In the genomic region with DNA sequence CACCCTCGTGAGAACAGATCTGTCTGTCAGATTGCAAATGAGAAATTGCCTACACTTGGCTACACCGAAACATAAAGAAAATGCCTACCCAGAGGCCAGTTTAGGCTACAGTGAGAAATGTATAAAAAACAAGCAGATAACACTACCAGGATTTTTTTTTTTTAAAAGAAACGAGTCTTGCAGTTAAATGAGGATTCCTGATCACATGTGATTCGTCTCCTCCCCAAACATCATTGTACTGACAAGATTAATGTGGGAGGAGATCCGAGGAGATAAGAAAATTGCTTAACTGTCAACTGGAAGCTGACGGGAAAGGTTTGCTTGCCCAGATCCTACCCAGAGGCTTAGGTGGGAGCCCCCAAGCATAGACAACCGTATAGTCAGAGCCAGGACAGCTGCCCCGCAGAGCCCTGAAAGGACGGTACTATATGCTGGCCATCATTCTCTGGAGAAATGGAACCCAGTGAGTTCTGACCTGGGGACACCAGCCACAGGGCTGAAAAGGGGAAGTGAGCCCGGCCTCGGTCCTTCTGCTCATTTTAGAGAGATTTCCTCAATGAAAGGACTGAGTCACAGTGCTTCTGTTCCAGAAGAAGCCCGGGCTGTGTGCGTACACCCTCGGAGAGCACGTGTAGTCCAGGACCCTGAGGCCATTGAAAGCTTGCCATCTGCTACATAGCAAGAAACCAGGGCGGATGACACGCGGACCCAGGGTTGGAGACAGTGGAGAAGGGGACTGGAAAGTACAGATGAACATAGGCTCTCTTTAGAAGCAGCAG, we compare ENCODE assay signal across 12 mouse cellular contexts.
DNase-seq lines count a peak whose midpoint lies in the region; ATAC-seq and TF ChIP-seq lines count a peak whose summit lies in the region.
"Had no signal": no experiment of that assay in that cellular context is flagged by ENCODE, and none has a peak within 500 bp of the region (broad histone marks: within the 10 kb centered on the region; RNA-seq: fewer than 3 reads in every experiment).

No protein-coding gene starts in this region.

- intact Hi-C loops in heart, postnatal 14 days (cut with DNase I): no loop called here

- no peaks in the 10 kb centered on the region for H3K9me3 ChIP-seq in kidney, embryonic 15.5 days (replicated peaks)
- 0 out of 2 replicates have a peak, but pooled peaks cover 2% of the 10 kb centered on the region for H3K9me3 ChIP-seq in G1E (replicated peaks)
- H3K9me3 ChIP-seq in forebrain, embryonic 16.5 days (ENCODE audit: control insufficient read depth, low read length): no peaks in the 10 kb centered on the region
- H3K9me3 ChIP-seq: liver, embryonic 15.5 days had no signal

- no peak for TF ChIP-seq CTCF in G1E (IDR thresholded peaks at IDR 0.05; ENCODE audit: low read depth, low read length)

- H3K4me1 ChIP-seq in kidney, embryonic 15.5 days: peaks cover 45% of the 10 kb centered on the region
- H3K4me1 ChIP-seq in G1E (ENCODE audit: insufficient read depth, low read depth, low read length): peaks cover 8% of the 10 kb centered on the region
- peaks cover 19% of the 10 kb centered on the region for H3K4me1 ChIP-seq in forebrain, embryonic 16.5 days (replicated peaks; ENCODE audit: control insufficient read depth, insufficient read depth, low read length)

- H3K4me2 ChIP-seq in kidney, embryonic 15.5 days: no peak overlapping the region
- no peak overlapping the region for H3K4me2 ChIP-seq in forebrain, embryonic 16.5 days (ENCODE audit: low read length)
- H3K4me2 ChIP-seq: liver, embryonic 15.5 days had no signal

- no peaks in the 10 kb centered on the region for H3K27me3 ChIP-seq in kidney, embryonic 15.5 days
- H3K27me3 ChIP-seq in G1E (ENCODE audit: insufficient read depth, low read length): peaks cover 3% of the 10 kb centered on the region
- H3K27me3 ChIP-seq in forebrain, embryonic 16.5 days (replicated peaks; ENCODE audit: control insufficient read depth, insufficient read depth, low read length): no peaks in the 10 kb centered on the region
- H3K27me3 ChIP-seq: liver, embryonic 15.5 days; Patski had no signal

- no peak for ATAC-seq in kidney, embryonic 15.5 days (replicated peaks; ENCODE audit: low FRiP score)
- ATAC-seq in G1E (ENCODE audit: extremely low read depth, insufficient number of reproducible peaks, low FRiP score, poor library complexity, severe bottlenecking): peak; percentile 61
- peak; percentile 37; the same call in 1 of the 2 replicates for ATAC-seq in forebrain, embryonic 16.5 days
- peak; percentile 59 for ATAC-seq in monocyte, adult 5-6 weeks (replicated peaks; ENCODE audit: insufficient number of reproducible peaks, low FRiP score, low TSS enrichment, poor library complexity, severe bottlenecking)
- ATAC-seq: intestine, embryonic 16.5 days; Patski had no signal

- H3K9ac ChIP-seq in kidney, embryonic 15.5 days: no peak overlapping the region
- no peak overlapping the region for H3K9ac ChIP-seq in forebrain, embryonic 16.5 days (replicated peaks; ENCODE audit: low read depth, low read length)
- H3K9ac ChIP-seq: liver, embryonic 15.5 days had no signal

- 57% methylated on average over 18 of the region's 18 CpGs for WGBS in kidney, embryonic 15.5 days
- WGBS in forebrain, embryonic 16.5 days: 52% methylated on average over 18 of the region's 18 CpGs

- H3K36me3 ChIP-seq in kidney, embryonic 15.5 days: peaks cover 32% of the 10 kb centered on the region
- H3K36me3 ChIP-seq in G1E (replicated peaks): no peaks in the 10 kb centered on the region
- peaks cover 4% of the 10 kb centered on the region for H3K36me3 ChIP-seq in forebrain, embryonic 16.5 days (ENCODE audit: control insufficient read depth, insufficient read depth)
- H3K36me3 ChIP-seq: liver, embryonic 15.5 days had no signal

- no peak for DNase-seq in kidney, adult 11 months
- DNase-seq in G1E (ENCODE audit: low spot score): peak; percentile 54
- no peak for DNase-seq in layer of hippocampus, postnatal 10 days (ENCODE audit: low spot score in 2 of 2)
- DNase-seq in heart, postnatal 14 days: no peak
- DNase-seq in testis, postnatal 14 days (ENCODE audit: low spot score): no peak
- DNase-seq: gastrocnemius, postnatal 14 days had no signal

- H3K27ac ChIP-seq in kidney, embryonic 15.5 days: peak overlapping the region; percentile 29; the same call in 1 of the 2 replicates
- H3K27ac ChIP-seq in forebrain, embryonic 16.5 days (ENCODE audit: low read length): peak overlapping the region; percentile 8
- H3K27ac ChIP-seq: liver, embryonic 15.5 days had no signal

- H3K4me3 ChIP-seq in kidney, embryonic 15.5 days (replicated peaks): no peak overlapping the region
- H3K4me3 ChIP-seq in G1E (ENCODE audit: low read depth, low read length): no peak overlapping the region
- H3K4me3 ChIP-seq in forebrain, embryonic 16.5 days (replicated peaks; ENCODE audit: low read length): no peak overlapping the region
- H3K4me3 ChIP-seq: liver, embryonic 15.5 days had no signal
